Mouse (Mus musculus) limb, embryonic 15.5 days (tissue): ENCODE measurements around the gene Tmub1. TPM values are rescaled to one million over a fixed set of nuclear protein-coding genes. Genes with fewer than 3 reads are reported as not detected.

ENCODE experiments used
- ATAC-seq: fragments of 200-750 bp; cut with Nextera tagmentation; 2 replicates; pipeline ENCODE4 v1.8.0; 2017; ENCODE audit warnings: low read depth, moderate TSS enrichment; ENCODE audit not compliant: insufficient number of reproducible peaks, low FRiP score, low TSS enrichment
- H3K27ac ChIP-seq: fragments of 300-500 bp; sonication (generic); 2 replicates; pipeline ENCODE4 v1.5.1; 2015; ENCODE audit warnings: moderate library complexity, mild to moderate bottlenecking, inconsistent platforms
- H3K27me3 ChIP-seq: fragments of 300-500 bp; sonication (generic); 2 replicates; pipeline ENCODE4 v1.6.1; 2015; ENCODE audit warnings: inconsistent platforms
- H3K36me3 ChIP-seq: fragments of 300-500 bp; sonication (generic); 2 replicates; pipeline ENCODE4 v1.6.1; 2015; ENCODE audit warnings: inconsistent platforms
- H3K4me1 ChIP-seq: fragments of 300-500 bp; sonication (generic); 2 replicates; pipeline ENCODE4 v1.6.1; 2015; ENCODE audit warnings: inconsistent platforms
- H3K4me2 ChIP-seq: fragments of 300-500 bp; sonication (generic); 2 replicates; pipeline ENCODE4 v1.6.1; 2015; ENCODE audit warnings: mild to moderate bottlenecking, inconsistent platforms
- H3K4me3 ChIP-seq: fragments of 300-500 bp; sonication (generic); 2 replicates; pipeline ENCODE4 v1.5.1; 2015; ENCODE audit warnings: mild to moderate bottlenecking, inconsistent platforms
- H3K9ac ChIP-seq: fragments of 300-500 bp; sonication (generic); 2 replicates; pipeline ENCODE4 v1.6.1; 2015; ENCODE audit warnings: inconsistent platforms
- H3K9me3 ChIP-seq: fragments of 300-500 bp; sonication (generic); 2 replicates; pipeline ENCODE4 v1.6.1; 2016; ENCODE audit warnings: inconsistent platforms
- WGBS: fragments of 180-500 bp; shearing (Covaris S2); methylation state at CpG from one replicate; pipeline ENCODE4 v1.1.7; 2015; 5-methylcytosine and 5-hydroxymethylcytosine counted together
- polyA plus RNA-seq: library from polyadenylated mRNA; unstranded; fragments of >200 nt; fragmentation: Nextera tagmentation; extraction: Ambion mirVana; gene quantifications from 2 replicates; pipeline ENCODE4 v1.2.1, GENCODE M21; 2015

The Tmub1 gene
- polyA plus RNA-seq, 1 experiment from 2014 or later, result 21.3 TPM

GRCm38 (mm10) chr5:24428596-24428995 is 19.1 kb downstream of the Tmub1 start:
- 18% methylated on average over 9 of the region's 9 CpGs for WGBS
- H3K9me3 ChIP-seq, result no peaks in the 10 kb centered on the region
- no peak for ATAC-seq
- no peak overlapping the region for H3K4me3 ChIP-seq
- no peaks in the 10 kb centered on the region for H3K27me3 ChIP-seq
- no peak overlapping the region for H3K9ac ChIP-seq
- peaks cover 46% of the 10 kb centered on the region for H3K4me1 ChIP-seq
- peaks cover 49% of the 10 kb centered on the region for H3K36me3 ChIP-seq
- H3K4me2 ChIP-seq, result 0 out of 2 replicates have a peak overlapping the region, but pooled peaks have one; percentile 1
- H3K27ac ChIP-seq, result no peak overlapping the region

- Histone ChIP-seq H3K4me3 (no peak overlapping the region), H3K36me3 (peaks cover 43% of the 10 kb centered on the region), H3K4me1 (peaks cover 47% of the 10 kb centered on the region), H3K27me3 (no peaks in the 10 kb centered on the region), H3K4me2 (peak overlapping the region; percentile 1; the same call in 1 of the 2 replicates), H3K9me3 (no peaks in the 10 kb centered on the region), H3K9ac (no peak overlapping the region), H3K27ac (no peak overlapping the region)
- WGBS, result 10% methylated on average over 15 of the region's 15 CpGs
- no peak for ATAC-seq
These were observed 19.7 kb downstream of the Tmub1 start for GRCm38 (mm10) chr5:24427981-24428402.

GRCm38 (mm10) chr5:24427285-24427633 is 20.4 kb downstream of the Tmub1 start:
- Histone ChIP-seq H3K4me3 (peak overlapping the region; percentile 65; the same call in 1 of the 2 replicates), H3K4me2 (peak overlapping the region; percentile 83), H3K36me3 (peaks cover 35% of the 10 kb centered on the region), H3K9me3 (no peaks in the 10 kb centered on the region), H3K4me1 (peaks cover 55% of the 10 kb centered on the region), H3K27me3 (no peaks in the 10 kb centered on the region), H3K9ac (no peak overlapping the region), H3K27ac (peak overlapping the region; percentile 23; the same call in 1 of the 2 replicates)
- WGBS, result 21% methylated on average over 12 of the region's 12 CpGs
- ATAC-seq, result no peak

GRCm38 (mm10) chr5:24426556-24427284 is 20.9 kb downstream of the Tmub1 start:
- Histone ChIP-seq H3K27me3 (no peaks in the 10 kb centered on the region), H3K36me3 (peaks cover 30% of the 10 kb centered on the region), H3K4me2 (peak overlapping the region; percentile 83), H3K4me3 (peak overlapping the region; percentile 65), H3K9me3 (no peaks in the 10 kb centered on the region), H3K9ac (peak overlapping the region; percentile 78), H3K27ac (peak overlapping the region; percentile 94; the same call in 1 of the 2 replicates), H3K4me1 (peaks cover 57% of the 10 kb centered on the region)
- 14% methylated on average over 9 of the region's 9 CpGs for WGBS
- no peak for ATAC-seq

GRCm38 (mm10) chr5:24426037-24426432 is 21.6 kb downstream of the Tmub1 start:
- peaks cover 57% of the 10 kb centered on the region for H3K4me1 ChIP-seq

GRCm38 (mm10) chr5:24425421-24426036 is 22.1 kb downstream of the Tmub1 start:
- Histone ChIP-seq H3K4me3 (peak overlapping the region; percentile 65), H3K9me3 (no peaks in the 10 kb centered on the region), H3K9ac (peak overlapping the region; percentile 78), H3K4me2 (peak overlapping the region; percentile 83), H3K4me1 (peaks cover 57% of the 10 kb centered on the region), H3K27ac (peak overlapping the region; percentile 94), H3K36me3 (peaks cover 24% of the 10 kb centered on the region), H3K27me3 (no peaks in the 10 kb centered on the region)
- under 1% methylated on average over 25 of the region's 30 CpGs for WGBS
- no peak for ATAC-seq

More at GRCm38 (mm10) chr5:24426037-24426432, 21.6 kb downstream of the Tmub1 start:
- under 1% methylated on average over 10 of the region's 10 CpGs for WGBS
- H3K4me2 ChIP-seq, result peak overlapping the region; percentile 83
- no peaks in the 10 kb centered on the region for H3K27me3 ChIP-seq
- H3K36me3 ChIP-seq, result peaks cover 26% of the 10 kb centered on the region
- peak overlapping the region; percentile 94 for H3K27ac ChIP-seq
- peak overlapping the region; percentile 65 for H3K4me3 ChIP-seq
- no peak for ATAC-seq
- H3K9me3 ChIP-seq, result no peaks in the 10 kb centered on the region
- H3K9ac ChIP-seq, result peak overlapping the region; percentile 78

- WGBS, result 2% methylated on average over 50 of the region's 60 CpGs
- peaks cover 24% of the 10 kb centered on the region for H3K36me3 ChIP-seq
- peak overlapping the region; percentile 65 for H3K4me3 ChIP-seq
- H3K27me3 ChIP-seq, result no peaks in the 10 kb centered on the region
- H3K4me1 ChIP-seq, result peaks cover 57% of the 10 kb centered on the region
- H3K9ac ChIP-seq, result peak overlapping the region; percentile 78
- ATAC-seq, result 0 out of 2 replicates have a peak, but pooled peaks have one; percentile 6
- peak overlapping the region; percentile 83 for H3K4me2 ChIP-seq
- no peaks in the 10 kb centered on the region for H3K9me3 ChIP-seq
- H3K27ac ChIP-seq, result peak overlapping the region; percentile 94
These were observed 22.7 kb downstream of the Tmub1 start for GRCm38 (mm10) chr5:24424861-24425411.

GRCm38 (mm10) chr5:24424004-24424781 is 23.5 kb downstream of the Tmub1 start:
- peak overlapping the region; percentile 83 for H3K4me2 ChIP-seq
- no peaks in the 10 kb centered on the region for H3K27me3 ChIP-seq
- no peak for ATAC-seq
- H3K4me1 ChIP-seq, result peaks cover 57% of the 10 kb centered on the region
- H3K9me3 ChIP-seq, result no peaks in the 10 kb centered on the region
- peaks cover 24% of the 10 kb centered on the region for H3K36me3 ChIP-seq
- peak overlapping the region; percentile 60 for H3K9ac ChIP-seq
- H3K27ac ChIP-seq, result peak overlapping the region; percentile 94
- 10% methylated on average over 21 of the region's 21 CpGs for WGBS
- peak overlapping the region; percentile 65 for H3K4me3 ChIP-seq

GRCm38 (mm10) chr5:24423129-24424003 is 24.3 kb downstream of the Tmub1 start, which contains the start of the genes Cdk5 and Slc4a2:
Gene Cdk5 (minus strand): TSS chr5:24423530.
Gene Slc4a2 (plus strand): TSS chr5:24423837.
- Histone ChIP-seq H3K4me2 (peak within 1 kb of the TSS; percentile 83), H3K27ac (peak within 1 kb of the TSS; percentile 94), H3K4me3 (peak within 1 kb of the TSS; percentile 65), H3K9me3 (no peaks in the 10 kb centered on the region), H3K27me3 (no peaks in the 10 kb centered on the region), H3K9ac (peak within 1 kb of the TSS; percentile 78), H3K36me3 (peaks cover 27% of the 10 kb centered on the region), H3K4me1 (peaks cover 50% of the 10 kb centered on the region)
- under 1% methylated on average over 46 of the region's 46 CpGs for WGBS
- ATAC-seq, result peak; percentile 94

GRCm38 (mm10) chr5:24420381-24420780 is 27.3 kb downstream of the Tmub1 start:
- peaks cover 31% of the 10 kb centered on the region for H3K4me1 ChIP-seq
- ATAC-seq, result no peak
- no peak overlapping the region for H3K27ac ChIP-seq
- WGBS, result 82% methylated on average over 9 of the region's 9 CpGs
- H3K4me3 ChIP-seq, result no peak overlapping the region
- H3K4me2 ChIP-seq, result no peak overlapping the region
- H3K9me3 ChIP-seq, result no peaks in the 10 kb centered on the region
- H3K36me3 ChIP-seq, result peaks cover 30% of the 10 kb centered on the region
- H3K9ac ChIP-seq, result no peak overlapping the region
- no peaks in the 10 kb centered on the region for H3K27me3 ChIP-seq
